Mouse (Mus musculus) CD4-positive, CD25-positive, alpha-beta regulatory T cell, adult 4 months (primary cell): ENCODE data around the gene Mypop. TPM values are rescaled to one million over a fixed set of nuclear protein-coding genes. Genes with fewer than 3 reads are reported as not detected.
A peak's percentile ranks its signal among the peaks of the same experiment; 100 is the strongest.

Experiments used
- ATAC-seq: one replicate; pipeline ENCODE4 v1.8.0; 2017
- polyA plus RNA-seq, 2 experiments: library from polyadenylated mRNA; unstranded; fragments of 100-300 nt; shearing (Covaris generic); gene quantifications; one replicate each; pipeline ENCODE4 v1.2.1; 2017

Gene Mypop
- polyA plus RNA-seq, 2 experiments from 2014 or later: 1.7 to 3.0 TPM

DNA sequence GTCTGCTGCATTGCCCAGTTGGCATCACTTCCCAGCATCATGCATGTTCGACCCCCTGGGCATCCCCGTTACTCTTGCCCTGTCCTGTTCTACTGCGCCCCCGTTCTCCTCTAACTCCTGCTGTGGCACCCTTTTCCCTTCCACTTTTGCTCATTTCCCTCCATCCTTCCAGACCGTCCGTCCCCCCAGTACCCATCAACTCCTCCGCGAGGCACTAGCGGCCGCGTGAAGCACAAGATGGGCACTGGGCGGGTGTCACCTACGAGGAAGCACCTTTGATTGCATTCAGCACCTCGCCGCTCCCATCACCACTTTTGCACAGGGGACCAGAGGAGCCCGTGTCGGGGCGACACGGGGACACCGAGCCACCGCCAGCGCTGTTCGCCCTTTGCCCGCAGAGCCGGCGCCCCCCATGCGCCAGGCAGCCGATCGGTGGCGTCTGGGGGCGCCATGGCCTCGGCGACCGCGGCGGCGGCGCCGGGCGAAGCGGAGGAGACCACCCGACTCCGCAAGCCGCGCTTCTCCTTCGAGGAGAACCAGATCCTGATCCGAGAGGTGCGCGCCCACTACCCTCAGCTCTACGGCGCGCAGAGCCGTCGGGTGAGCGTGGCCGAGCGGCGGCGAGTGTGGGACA, 732 bp downstream of the Mypop start:
- no peak for ATAC-seq

DNA sequence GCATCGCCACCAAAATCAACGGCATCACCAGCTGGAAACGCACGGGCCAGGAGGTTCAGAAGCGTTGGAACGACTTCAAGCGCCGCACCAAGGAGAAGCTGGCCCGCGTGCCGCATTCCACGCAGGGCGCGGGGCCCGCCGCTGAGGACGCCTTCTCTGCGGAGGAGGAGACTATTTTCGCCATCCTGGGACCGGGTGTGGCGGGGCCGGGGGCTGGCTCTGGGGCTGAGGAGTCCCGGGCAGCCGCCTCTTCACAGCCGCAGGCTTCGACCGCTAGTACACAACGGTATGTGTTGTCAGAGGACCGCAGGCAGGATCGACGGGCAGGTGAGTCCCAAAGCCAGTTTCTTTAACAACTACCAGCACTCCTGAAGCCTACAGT, 1.2 kb downstream of the Mypop start:
- no peak for ATAC-seq

DNA sequence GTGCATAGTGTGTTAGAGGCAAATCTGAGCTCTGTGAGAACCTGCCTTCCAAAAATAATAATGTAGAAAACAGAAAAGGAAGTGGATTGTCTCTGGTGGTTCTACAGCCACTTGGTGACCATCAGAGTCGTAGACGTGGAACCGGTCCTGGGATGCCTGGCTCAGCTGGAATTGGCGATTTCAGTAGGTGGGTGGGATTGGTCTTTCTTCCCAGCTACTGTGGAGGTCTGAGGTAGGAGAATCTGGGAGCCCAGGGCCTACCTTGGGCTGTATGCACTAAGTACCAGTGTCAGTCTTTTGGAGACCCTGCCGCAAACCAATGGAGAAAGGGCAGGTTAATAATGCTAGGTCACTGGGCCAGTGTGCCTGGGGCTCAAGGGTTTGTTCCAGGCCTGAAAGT, 2.0 kb downstream of the Mypop start:
- ATAC-seq: no peak

DNA sequence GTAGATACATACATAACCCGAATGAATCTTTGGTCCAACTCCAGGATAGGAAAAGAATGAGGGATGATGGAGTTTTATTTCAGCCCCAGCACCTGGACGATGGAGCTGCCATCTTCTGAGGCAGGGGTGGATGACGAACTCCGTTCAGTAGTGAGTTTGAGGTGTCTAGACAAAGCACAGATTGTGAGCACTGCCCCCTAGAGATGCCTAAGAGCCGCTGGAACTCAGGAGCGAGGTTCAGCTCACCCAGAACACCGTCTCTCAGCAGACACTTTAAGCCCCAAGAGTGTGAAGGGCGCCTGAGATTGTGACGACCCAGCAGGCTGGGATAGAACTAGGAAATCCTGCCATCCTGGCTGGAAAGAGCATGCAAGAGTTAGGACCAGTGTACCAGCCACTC, 7.8 kb downstream of the Mypop start:
- no peak for ATAC-seq

DNA sequence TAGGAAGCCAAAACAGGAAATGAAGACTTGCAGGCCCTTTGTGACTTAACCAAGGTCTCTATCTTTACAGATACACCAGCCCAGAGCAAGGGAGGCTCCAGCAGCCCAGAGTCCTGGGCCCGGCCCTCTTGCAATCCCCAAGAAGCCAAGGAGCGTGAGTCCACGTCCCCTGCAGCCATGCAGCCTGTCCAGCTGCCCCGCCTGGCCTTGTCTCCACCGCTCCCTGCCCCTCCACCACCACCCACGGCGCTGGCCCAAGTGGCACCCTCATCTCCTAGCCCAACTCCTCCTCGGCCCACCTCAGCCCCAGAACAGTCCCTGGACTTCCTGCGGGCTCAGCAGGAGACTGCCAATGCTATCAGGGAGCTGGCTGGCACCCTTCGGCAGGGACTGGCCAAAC, 9.4 kb downstream of the Mypop start:
- no peak for ATAC-seq

DNA sequence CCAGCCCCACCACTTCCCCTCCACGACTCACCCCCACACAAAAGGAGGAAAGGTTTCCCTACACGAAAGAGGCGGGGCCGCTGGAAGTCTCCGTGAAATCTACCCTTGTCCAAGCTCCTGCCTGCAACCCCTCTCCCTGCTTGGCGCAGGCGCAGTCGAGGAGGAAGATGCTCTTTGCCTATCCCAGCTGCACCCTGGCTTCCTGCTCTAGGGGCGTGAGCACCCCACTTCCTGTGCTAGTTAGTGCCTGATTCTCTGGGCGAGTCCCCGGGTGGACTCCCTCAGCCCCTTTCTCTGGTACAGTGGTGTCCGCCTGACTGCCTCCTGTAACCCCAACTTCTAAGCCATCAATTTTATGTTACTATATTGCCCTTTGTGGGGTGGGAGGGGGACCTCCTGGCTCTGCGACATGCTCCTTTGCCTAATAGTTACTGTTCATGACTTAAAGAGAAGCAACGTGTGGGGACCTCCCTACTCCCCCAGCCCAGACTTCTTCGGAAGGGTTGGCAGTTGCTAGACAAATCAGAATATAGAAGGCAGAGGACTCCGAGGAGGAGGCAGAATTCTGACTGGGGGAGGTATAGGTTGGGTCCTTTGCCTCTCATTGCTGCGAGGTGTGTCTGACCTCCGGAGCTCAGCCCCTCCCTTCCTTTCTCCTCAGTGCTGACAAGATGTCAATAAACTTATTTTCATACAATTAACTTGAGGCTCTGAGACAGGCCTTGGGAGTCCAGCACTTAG, 10.2 kb downstream of the Mypop start:
- peak; percentile 68 for ATAC-seq

DNA sequence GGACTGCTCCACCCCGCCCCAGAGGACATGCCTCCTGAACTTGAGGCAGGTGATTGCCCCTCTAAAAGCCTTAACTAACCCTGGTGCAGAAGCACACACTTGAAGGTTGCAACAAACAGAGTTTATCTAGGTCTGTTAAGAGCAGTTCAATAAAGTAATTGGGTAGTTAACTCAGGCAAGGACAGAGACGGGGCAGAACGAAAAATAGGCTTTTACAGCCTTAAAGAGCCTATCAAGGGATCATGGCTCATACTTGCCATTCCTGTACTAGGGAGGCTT, 10.7 kb downstream of the Mypop start:
- no peak for ATAC-seq

DNA sequence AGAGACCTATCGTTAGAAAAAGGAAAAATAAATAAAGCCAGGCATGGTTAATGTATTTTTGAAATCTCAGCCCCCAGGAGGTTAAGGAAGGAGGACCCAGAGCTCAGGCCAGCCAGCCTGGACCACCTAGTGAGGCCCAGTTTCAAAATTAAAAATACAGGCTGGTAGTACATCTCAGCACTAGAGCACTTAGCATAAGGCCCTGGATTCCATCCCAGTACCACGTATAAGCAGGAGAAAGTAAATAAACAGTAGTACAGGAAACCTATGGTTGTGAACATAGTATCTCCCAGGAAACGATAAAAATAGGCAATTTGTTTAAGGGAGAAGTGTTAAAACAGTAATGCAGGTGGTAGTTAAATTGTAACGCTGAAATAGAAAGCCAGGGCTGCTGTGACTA, 11.1 kb downstream of the Mypop start:
- no peak for ATAC-seq

DNA sequence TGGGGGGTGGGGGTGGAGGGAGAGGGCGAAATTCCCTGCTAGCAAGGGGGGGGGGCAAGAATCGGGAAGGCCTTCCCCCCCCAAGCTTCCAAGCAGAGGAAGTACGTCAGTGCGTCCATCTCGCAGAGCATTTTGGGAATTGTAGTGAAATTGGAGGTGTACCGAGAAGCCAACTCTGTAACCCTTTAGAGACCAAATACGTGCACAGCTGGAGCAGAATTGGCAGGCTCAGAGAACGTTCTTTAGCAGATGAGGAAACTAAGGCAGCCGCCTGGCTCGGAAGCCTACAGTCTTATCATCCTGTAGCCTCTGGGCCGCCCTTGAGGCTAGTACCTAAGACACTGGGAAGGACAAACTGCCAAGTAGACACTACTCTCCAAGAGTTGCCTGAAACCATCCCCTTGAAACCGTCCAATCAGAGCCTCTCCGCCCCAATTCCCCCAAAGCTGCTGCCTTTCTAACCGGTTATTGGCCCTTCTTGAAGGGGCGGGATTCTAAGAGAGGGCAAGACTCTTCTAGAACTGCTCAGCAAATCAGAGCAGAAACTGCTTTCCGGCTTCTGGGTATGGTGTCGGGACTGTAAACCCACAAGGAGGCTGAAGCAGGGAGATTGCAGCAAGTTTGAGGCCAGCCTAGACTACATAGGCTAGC, 11.9 kb downstream of the Mypop start:
- peak; percentile 45 for ATAC-seq

DNA sequence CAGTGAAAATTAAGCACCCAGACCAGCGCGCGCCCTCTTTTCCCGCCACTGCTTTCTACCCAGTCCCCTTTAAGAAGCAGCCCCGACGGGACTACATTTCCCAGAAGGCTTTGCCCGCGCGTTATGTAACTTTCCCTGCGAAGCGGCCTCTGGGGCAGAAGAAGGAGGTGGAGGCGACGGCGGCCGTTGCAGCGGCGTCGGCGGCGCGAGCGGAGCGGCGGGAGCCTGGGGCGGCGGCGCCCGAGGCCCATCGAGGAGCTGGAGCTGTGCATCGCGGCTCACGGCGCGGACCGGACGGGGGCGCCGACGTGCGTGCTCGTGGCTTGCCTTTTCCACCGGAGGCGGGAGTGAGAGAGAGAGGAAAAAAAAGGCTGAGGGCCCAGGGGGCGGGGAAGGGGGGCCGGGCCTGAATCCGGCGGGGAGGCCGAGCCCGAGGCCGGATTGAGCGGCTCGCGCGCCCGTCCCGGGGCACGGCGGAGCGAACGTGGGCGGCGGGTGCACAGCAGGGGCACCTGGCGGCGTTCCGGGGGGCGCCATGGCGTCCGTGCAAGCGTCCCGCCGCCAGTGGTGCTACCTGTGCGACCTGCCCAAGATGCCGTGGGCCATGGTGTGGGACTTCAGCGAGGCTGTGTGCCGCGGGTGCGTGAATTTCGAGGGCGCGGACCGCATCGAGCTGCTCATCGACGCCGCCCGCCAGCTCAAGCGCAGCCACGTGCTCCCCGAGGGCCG, 13.0 kb downstream of the Mypop start, which contains the start of gene Irf2bp1:
TSS of gene Irf2bp1 (plus strand) at position 143 of the 729 bp plus-strand sequence.
- peak; percentile 70 for ATAC-seq

DNA sequence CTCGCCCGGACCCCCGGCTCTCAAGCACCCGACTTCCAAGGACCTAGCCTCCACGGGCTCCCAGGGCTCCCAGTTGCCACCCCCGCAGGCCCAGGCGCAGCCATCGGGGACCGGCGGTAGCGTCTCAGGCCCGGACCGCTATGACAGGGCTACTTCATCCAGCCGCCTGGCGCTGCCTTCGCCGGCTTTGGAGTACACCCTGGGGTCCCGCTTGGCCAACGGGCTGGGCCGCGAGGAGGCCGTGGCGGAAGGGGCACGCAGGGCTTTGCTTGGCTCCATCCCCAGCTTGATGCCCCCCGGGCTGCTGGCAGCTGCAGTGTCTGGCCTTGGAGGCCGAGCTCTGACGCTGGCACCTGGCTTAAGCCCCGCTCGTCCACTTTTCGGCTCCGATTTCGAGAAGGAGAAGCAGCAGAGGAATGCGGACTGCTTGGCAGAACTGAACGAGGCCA, 13.6 kb downstream of the Mypop start:
- ATAC-seq: no peak

DNA sequence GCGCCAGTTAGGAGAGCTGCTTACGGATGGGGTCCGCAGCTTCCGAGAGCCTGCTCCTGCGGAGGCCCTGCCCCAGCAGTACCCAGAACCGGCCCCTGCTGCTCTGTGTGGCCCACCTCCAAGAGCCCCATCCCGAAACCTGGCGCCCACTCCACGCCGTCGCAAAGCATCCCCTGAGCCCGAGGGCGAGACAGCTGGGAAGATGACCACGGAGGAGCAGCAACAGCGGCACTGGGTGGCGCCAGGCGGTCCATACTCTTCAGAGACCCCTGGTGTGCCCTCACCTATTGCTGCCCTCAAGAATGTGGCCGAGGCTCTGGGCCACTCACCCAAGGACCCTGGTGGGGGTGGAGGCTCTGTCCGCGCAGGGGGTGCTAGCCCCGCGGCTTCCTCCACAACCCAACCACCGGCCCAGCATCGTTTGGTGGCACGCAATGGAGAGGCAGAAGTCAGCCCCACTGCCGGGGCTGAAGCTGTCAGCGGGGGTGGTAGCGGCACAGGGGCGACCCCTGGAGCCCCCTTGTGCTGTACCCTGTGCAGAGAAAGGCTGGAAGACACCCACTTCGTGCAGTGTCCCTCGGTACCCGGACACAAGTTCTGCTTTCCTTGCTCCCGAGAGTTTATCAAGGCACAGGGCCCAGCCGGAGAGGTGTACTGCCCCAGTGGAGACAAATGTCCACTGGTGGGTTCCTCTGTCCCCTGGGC, 14.5 kb downstream of the Mypop start:
- ATAC-seq: no peak

DNA sequence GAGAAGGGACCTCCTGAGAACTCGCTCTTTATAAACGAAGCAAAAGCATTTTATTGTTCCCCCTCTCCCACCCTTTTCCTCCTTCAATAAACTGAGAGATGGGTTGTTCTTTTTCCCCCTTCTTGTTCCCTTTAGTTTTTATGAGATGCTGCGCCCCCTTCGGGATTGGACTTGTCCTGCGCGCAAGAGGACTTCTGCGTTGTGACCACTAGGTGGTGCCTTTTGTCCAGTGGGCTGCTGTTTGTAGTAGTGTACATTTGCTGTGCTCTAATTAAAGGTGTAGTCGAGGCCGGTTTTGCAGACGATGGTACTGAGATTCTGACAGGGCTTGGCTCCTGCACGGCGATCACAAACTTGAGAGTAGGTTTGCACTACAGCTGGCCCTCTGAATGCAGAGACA, 15.4 kb downstream of the Mypop start:
- ATAC-seq: peak; percentile 41

DNA sequence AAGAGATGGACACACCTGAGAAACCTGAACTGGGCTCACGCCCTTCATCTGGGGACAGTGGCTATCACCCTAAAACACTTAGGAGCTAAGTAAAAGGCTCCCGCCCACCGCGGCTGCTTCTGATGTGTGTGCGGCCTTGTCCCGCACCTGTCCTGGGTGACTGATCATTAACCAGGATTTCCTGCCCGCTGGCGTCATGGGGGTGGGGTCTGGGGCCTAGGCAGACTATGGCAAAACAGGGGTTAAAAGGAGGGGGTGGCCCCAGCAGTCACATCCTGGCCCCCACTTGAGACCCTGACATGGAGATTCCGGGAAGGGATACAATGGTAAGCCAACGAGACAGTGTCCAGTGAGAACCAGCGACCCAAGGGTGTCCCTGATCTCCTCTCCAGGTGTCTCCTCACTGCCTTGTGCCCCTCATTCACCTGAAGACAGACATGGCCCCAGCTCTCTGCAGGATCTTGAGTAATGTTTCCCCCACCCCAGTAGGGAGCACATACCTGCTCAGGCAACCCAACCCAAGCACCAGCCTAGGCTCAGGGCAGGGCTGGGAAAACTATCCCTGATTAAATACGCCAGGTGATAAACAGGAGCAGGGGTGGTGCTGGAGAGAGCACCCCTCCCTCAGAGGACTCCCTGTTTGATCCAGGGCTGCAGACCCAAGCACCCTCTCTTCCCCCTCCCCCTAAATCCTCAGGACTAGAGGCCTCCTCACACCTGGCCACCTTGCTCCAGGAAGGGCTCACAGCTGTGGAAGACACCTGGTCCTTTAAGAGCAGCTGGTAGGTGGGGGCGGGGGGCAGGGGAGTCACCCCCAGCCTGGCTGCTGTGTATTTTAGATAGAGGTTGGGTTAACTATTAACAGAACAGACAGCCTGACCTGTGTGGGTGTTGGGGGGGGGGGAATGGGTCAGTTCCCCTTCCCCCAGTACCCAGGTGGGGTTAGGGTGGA, 16.3 kb downstream of the Mypop start:
- no peak for ATAC-seq

DNA sequence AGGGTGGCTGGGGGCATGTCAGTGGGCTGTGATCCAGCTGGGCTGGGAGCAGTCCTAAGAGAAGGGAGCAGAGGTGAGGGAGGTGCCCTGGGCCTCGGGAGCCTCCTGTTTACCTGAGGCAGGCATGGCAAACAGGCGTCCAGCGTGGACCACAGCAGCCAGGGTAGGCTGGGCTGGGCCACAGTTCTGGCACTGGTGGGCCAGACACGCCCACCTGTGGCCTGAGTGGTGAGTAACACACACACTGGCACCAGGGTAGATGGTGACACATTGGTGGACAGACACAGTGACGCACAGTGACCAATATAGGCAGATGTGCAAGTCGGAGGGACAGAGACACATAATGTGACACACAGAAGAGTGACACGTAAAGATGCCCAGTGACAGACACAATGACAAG, 19.5 kb downstream of the Mypop start:
- no peak for ATAC-seq

DNA sequence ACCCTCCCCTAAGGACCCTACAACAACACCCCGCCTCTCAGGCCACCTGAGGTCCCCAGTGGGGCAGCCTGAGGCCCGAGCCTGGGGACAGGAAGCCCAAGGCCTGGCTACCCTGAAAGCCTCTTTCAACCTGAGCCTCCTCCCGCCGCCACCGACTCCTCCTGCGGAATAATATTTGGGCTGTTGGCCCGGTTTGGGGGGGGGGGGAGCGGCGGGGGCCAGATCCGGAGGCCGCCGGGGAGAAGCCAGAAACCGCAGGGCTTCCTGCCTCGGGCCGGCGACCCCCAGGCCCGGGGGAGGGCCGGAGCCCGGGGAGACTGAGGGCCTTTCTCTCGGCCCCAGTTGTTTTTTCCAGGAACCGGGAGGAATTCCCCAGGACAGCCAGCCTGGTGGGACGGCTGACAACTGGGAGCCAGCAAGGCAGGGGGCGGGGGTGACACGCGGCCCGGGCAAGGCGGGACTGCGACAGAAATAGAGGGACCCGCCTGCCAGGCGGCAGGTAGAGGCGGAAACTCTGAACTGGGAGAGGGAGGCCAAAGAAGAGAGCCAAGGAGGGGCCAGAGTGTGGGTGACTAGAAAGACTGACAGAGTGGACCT, 21.1 kb downstream of the Mypop start:
- ATAC-seq: no peak

DNA sequence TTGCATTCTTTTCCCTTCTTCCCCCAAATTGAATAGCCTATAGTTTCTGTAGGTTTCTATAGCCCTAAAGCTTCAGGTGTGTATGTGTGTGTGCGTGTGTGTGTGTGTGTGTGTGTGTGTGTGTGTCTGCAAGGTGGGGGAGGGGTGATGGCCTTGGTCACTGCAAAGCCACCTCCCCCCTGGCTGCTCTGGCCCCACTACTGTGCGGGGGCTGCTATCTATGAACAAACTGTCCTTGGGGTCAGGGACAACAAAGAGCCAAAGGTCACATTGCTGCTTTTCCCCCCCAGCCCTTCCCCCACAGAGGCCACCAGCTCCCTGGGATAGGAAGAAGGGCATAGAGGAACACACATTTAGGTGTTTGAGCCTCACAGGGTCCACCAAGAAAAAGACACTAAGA, 21.8 kb downstream of the Mypop start:
- no peak for ATAC-seq

DNA sequence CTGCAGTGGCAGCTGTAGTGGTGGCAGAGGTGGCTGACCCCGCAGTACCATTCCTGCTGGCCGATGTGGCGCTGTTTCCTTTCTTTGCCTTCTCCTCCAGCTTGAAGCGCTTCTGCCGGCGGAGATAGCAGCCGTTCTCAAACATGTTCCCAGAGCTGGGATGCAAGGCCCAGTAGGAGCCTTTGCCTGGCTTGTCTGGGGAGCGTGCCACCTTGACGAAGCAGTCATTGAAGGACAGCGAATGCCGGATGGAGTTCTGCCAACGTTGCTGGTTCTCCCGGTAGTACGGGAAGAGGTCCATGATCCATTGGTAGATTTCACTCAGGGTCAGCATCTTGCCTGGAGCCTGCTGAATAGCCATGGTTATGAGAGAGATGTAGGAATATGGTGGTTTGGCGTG, 23.4 kb downstream of the Mypop start:
- no peak for ATAC-seq

DNA sequence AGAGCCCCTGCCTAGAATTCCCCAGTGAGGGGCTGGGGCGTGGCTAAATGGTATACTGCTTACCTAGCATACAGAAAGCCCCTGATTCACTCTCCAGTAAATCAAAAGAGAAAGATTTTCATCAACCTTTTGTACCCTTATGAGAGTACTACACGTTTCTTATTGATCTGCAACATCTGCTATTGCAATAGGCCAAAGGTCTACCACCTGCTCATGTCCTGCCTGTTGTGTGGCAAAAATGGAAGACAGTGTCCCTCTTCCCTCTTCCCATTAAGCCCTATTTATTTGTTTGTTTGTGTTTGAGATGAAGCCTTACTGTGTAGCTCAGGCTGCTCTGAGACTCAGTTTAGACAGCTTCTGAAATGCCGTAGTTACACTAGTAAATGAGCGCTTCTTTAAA, 25.0 kb downstream of the Mypop start:
- ATAC-seq: no peak

DNA sequence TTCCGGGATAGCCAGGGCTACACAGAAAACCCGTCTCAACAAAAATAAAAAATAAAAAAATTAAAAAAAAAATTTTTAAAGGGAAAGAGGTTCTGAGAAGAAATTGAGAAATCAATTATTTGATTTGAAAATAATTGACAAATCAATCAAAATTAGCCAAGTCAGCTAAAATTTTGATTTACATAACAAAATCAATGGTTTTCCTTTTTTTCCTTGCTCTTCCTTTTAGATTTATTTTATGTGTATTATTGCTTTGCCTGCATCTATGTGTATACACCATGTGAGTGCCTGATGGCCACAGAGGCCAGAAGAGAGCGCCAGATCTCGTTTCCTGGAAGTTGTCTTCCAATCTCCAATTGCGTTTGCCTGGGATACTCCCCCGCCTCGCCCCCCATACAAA, 26.9 kb downstream of the Mypop start:
- ATAC-seq: no peak

DNA sequence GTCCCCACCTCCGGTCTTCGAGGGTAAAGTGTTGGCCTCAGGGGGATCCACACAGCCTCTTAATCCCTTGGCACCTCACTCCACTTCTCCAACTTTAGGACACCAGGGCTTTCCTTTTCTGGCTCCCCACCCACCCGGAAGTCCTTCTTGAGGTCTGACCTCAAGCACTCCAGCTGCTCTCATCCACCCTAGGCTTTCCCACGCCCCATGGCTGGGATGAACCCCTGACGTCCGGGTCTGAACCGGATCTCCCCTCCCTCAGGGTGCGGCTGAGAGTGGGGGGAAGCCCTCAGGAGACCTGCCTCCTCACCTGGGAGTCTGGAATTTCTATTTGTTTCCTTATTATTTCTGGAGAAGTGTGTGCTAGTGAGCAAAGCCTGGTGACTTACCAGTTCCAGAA, 30.0 kb downstream of the Mypop start:
- no peak for ATAC-seq
